Mouse (Mus musculus) olfactory bulb, adult 2 months (tissue): Measurements from ENCODE around the gene Pfkm.

ENCODE experiments used
- CTCF ChIP-seq: fragments of 200-500 bp; IDR thresholded peaks from 2 replicates; pipeline ENCODE4 v1.5.1; 2012; ENCODE audit warnings: low read depth, mild to moderate bottlenecking, low read length, moderate library complexity; ENCODE audit not compliant: insufficient read depth
- POLR2A ChIP-seq: fragments of 200-500 bp; IDR thresholded peaks from 2 replicates; pipeline ENCODE4 v1.6.1; 2012; ENCODE audit warnings: mild to moderate bottlenecking, low read depth, low read length, moderate library complexity; ENCODE audit not compliant: insufficient read depth

DNA sequence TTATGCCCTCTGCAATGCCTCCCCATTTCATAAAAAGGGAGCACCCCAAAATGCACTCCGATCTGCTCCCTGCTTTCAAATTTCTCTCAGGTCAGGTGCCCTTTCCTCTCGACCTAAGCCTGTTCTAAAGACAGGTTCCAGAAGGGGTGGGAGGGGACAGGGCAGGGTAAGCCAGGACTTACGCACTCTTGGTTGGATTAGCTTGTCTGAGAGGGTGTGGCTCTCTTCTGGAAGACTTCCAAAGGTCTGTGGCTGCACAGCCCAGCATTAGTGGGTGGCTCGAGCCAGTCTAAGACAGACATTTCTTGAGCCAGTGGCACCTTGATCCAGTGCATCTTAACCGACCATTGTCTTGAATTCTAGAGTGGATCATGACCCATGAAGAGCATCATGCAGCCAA, 19.4 kb downstream of the Pfkm start:
- TF ChIP-seq CTCF (no peak), POLR2A (no peak)
